Mouse (Mus musculus) hindlimb bud, embryonic 11.5 days (tissue): ENCODE results near the gene Akap3.

ENCODE experiments used
- DNase-seq: peaks from one replicate; pipeline ENCODE4 v3.0.0-alpha.2; 2012; ENCODE audit warnings: low read depth, low spot score; ENCODE audit errors: extremely low spot score

Gene Akap3

GRCm38 (mm10) chr6:126852881-126853280 lies at the start of gene Akap3:
TSS of gene Akap3 (plus strand) at chr6:126853098.
- DNase-seq, result no peak

GRCm38 (mm10) chr6:126806783-126807182 lies 46.1 kb upstream of the Akap3 start:
- DNase-seq, result no peak

GRCm38 (mm10) chr6:126808134-126808533 lies 44.8 kb upstream of the Akap3 start:
- no peak for DNase-seq

GRCm38 (mm10) chr6:126808561-126808960 lies 44.3 kb upstream of the Akap3 start:
- no peak for DNase-seq

GRCm38 (mm10) chr6:126811481-126811880 lies 41.4 kb upstream of the Akap3 start:
- DNase-seq, result no peak

- no peak for DNase-seq
These were observed 37.6 kb upstream of the Akap3 start for GRCm38 (mm10) chr6:126815206-126815750.

- no peak for DNase-seq
These were observed 36.6 kb upstream of the Akap3 start for GRCm38 (mm10) chr6:126816338-126816737.

GRCm38 (mm10) chr6:126823087-126823486 lies 29.8 kb upstream of the Akap3 start:
- DNase-seq, result no peak

GRCm38 (mm10) chr6:126836628-126837027 lies 16.3 kb upstream of the Akap3 start:
- DNase-seq, result no peak

GRCm38 (mm10) chr6:126848712-126849704 lies 3.9 kb upstream of the Akap3 start, which contains the start of gene Ndufa9:
TSS of gene Ndufa9 (minus strand) at chr6:126849136.
- DNase-seq, result peak; percentile 82

GRCm38 (mm10) chr6:126877118-126877517 lies 24.2 kb downstream of the Akap3 start:
- no peak for DNase-seq

GRCm38 (mm10) chr6:126907378-126907777 lies 54.5 kb downstream of the Akap3 start:
- no peak for DNase-seq

GRCm38 (mm10) chr6:126907876-126908275 lies 55.0 kb downstream of the Akap3 start:
- DNase-seq, result no peak

GRCm38 (mm10) chr6:126910727-126911126 lies 57.8 kb downstream of the Akap3 start:
- DNase-seq, result no peak

- DNase-seq, result no peak
These were observed 62.0 kb downstream of the Akap3 start for GRCm38 (mm10) chr6:126914928-126915327.

GRCm38 (mm10) chr6:126921111-126921881 lies 68.4 kb downstream of the Akap3 start, which contains the start of gene Dyrk4:
TSS of gene Dyrk4 (minus strand) at chr6:126921839.
- no peak for DNase-seq
